Mouse (Mus musculus) midbrain, embryonic 12.5 days (tissue): ENCODE measurements around the gene Larp7. TPM values are rescaled to one million over a fixed set of nuclear protein-coding genes. Genes with fewer than 3 reads are reported as not detected.

Source experiments
- ATAC-seq: fragments of 200-750 bp; cut with Nextera tagmentation; 2 replicates; pipeline ENCODE4 v1.8.0; 2017; ENCODE audit warnings: low read depth, moderate TSS enrichment, moderate library complexity; ENCODE audit not compliant: low FRiP score
- H3K27ac ChIP-seq: fragments of 300-500 bp; sonication (generic); replicated peaks from 2 replicates; pipeline ENCODE4 v1.5.1; 2016; ENCODE audit warnings: mild to moderate bottlenecking
- H3K27me3 ChIP-seq: fragments of 300-500 bp; sonication (generic); 2 replicates; pipeline ENCODE4 v1.6.1; 2016; ENCODE audit warnings: mild to moderate bottlenecking
- H3K36me3 ChIP-seq: fragments of 300-500 bp; sonication (generic); 2 replicates; pipeline ENCODE4 v1.6.1; 2016
- H3K4me1 ChIP-seq: fragments of 300-500 bp; sonication (generic); 2 replicates; pipeline ENCODE4 v1.6.1; 2016
- H3K4me2 ChIP-seq: fragments of 300-500 bp; sonication (generic); replicated peaks from 2 replicates; pipeline ENCODE4 v1.6.1; 2016; ENCODE audit warnings: mild to moderate bottlenecking, moderate library complexity
- H3K4me3 ChIP-seq: fragments of 300-500 bp; sonication (generic); 2 replicates; pipeline ENCODE4 v1.5.1; 2016; ENCODE audit warnings: mild to moderate bottlenecking
- H3K9ac ChIP-seq: fragments of 300-500 bp; sonication (generic); replicated peaks from 2 replicates; pipeline ENCODE4 v1.6.1; 2016; ENCODE audit warnings: mild to moderate bottlenecking, moderate library complexity
- H3K9me3 ChIP-seq: fragments of 300-500 bp; sonication (generic); 2 replicates; pipeline ENCODE4 v1.6.1; 2016; ENCODE audit warnings: mild to moderate bottlenecking
- WGBS: fragments of 180-500 bp; shearing (Covaris S2); methylation state at CpG from one replicate; pipeline ENCODE4 v1.1.7; 2016; 5-methylcytosine and 5-hydroxymethylcytosine counted together
- polyA plus RNA-seq: library from polyadenylated mRNA; unstranded; fragments of >200 nt; fragmentation: Nextera tagmentation; extraction: Ambion mirVana; gene quantifications from 2 replicates; pipeline ENCODE4 v1.2.1, GENCODE M21; 2016

The Larp7 gene
- polyA plus RNA-seq, 1 experiment from 2014 or later, result 63.9 TPM

DNA sequence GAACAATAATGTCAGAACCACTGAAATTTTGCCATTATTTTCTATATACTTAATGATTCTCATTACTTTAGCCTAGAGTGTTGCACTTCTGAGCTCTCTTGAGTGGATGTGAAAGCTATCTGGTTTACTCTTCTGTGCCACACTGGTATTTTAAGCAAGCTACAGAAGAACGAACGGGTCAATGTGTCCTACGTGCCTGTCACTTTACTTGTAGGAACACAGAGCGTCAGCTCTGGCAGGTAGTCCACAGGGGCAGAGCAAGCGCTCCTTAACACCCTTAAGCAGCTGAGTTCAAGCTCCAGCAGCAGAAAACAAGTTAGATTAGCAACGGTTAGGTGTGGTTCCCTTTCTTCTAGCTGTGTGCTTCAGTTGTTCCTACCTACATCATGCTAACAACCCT lies 14.0 kb downstream of the Larp7 start:
- no peak overlapping the region for H3K27ac ChIP-seq
- no peaks in the 10 kb centered on the region for H3K4me1 ChIP-seq
- no peak overlapping the region for H3K9ac ChIP-seq
- no peak overlapping the region for H3K4me3 ChIP-seq
- no peak for ATAC-seq
- no peak overlapping the region for H3K4me2 ChIP-seq
- no peaks in the 10 kb centered on the region for H3K9me3 ChIP-seq
- 71% methylated on average over 6 of the region's 6 CpGs for WGBS
- no peaks in the 10 kb centered on the region for H3K27me3 ChIP-seq
- peaks cover 34% of the 10 kb centered on the region for H3K36me3 ChIP-seq

DNA sequence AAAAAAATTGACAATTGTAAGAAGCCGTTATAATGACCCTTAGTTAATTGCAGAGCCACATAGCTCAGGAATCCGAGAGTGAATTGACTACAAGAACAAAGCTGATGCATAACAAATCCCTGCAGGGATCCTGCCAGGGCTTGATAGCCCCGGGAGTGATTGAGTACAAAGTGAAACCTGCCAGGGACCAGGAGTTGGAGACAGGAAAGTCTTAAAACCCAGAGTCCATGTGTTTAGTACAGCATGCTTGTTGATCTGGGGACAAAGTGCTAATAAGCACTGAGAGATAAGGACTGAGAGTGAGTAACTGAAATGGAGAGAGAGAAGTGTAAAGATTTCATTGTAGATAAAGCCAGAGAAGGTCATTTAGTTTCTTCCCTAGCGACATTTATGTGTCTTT lies 22.9 kb downstream of the Larp7 start:
- no peak for ATAC-seq
- no peak overlapping the region for H3K27ac ChIP-seq
- H3K36me3 ChIP-seq, result no peaks in the 10 kb centered on the region
- H3K4me3 ChIP-seq, result no peak overlapping the region
- H3K4me1 ChIP-seq, result 0 out of 2 replicates have a peak, but pooled peaks cover 4% of the 10 kb centered on the region
- H3K4me2 ChIP-seq, result no peak overlapping the region
- H3K27me3 ChIP-seq, result no peaks in the 10 kb centered on the region
- no peaks in the 10 kb centered on the region for H3K9me3 ChIP-seq
- 11% methylated on average over 4 of the region's 4 CpGs for WGBS
- H3K9ac ChIP-seq, result no peak overlapping the region

DNA sequence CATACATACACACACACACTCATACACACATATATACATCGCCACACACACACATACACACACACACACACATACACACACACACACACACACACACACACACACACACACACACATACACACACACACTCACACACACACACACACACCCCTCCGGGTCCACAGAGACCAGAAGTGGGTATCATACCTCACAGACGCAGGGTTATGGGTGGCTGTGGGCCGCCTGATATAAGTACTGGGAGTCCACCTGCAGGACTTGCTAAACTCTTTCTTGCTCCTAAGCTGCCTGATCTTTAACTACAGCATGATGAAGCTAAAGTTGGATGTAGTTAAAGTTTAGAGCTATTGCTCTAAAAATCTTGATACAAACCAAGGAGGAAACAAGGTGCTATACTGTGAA lies 23.3 kb downstream of the Larp7 start:
- Histone ChIP-seq H3K27me3 (no peaks in the 10 kb centered on the region), H3K9ac (no peak overlapping the region), H3K36me3 (no peaks in the 10 kb centered on the region), H3K4me3 (no peak overlapping the region), H3K4me1 (0 out of 2 replicates have a peak, but pooled peaks cover 4% of the 10 kb centered on the region), H3K4me2 (no peak overlapping the region), H3K9me3 (no peaks in the 10 kb centered on the region), H3K27ac (no peak overlapping the region)
- 79% methylated on average over 4 of the region's 4 CpGs for whole genome bisulfite sequencing
- no peak for ATAC-seq

- Histone ChIP-seq H3K9me3 (no peaks in the 10 kb centered on the region), H3K4me1 (0 out of 2 replicates have a peak, but pooled peaks cover 4% of the 10 kb centered on the region), H3K4me3 (no peak overlapping the region), H3K4me2 (no peak overlapping the region), H3K27ac (no peak overlapping the region), H3K27me3 (no peaks in the 10 kb centered on the region), H3K36me3 (no peaks in the 10 kb centered on the region), H3K9ac (no peak overlapping the region)
- ATAC-seq, result no peak
- WGBS, result 77% methylated on average over 3 of the region's 3 CpGs
Observed at GRCm38 (mm10) chr3:127529210-127529609, 23.9 kb downstream of the Larp7 start.

DNA sequence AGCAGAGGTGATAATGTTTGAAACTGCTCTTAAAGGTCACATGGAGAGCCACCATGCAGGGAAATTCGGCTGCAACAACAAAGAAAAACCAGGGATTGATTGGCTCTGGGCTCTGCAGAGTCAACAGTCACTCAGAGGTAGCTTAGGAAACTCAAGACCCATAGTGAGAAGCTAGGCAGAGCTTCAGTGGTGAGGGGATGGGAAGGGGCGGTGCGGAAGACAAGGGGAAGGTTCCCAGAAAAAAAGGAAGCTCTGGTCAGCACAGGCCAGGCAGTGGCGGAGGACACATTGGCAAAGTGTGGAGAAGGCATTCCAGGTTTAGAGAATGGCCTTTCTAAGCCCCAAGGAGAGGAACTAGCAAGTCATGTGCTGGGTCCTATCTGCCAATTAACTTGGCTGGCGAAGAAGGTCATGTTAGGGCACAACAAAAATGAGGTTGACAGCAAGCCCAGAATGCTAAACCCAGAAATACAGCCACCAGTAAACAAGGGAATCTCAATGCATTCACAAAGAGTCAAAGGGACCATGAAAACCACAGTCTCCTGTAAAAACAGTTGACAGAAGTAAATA lies 25.6 kb downstream of the Larp7 start:
- ATAC-seq, result no peak
- H3K4me2 ChIP-seq, result no peak overlapping the region
- no peak overlapping the region for H3K27ac ChIP-seq
- H3K4me3 ChIP-seq, result no peak overlapping the region
- no peaks in the 10 kb centered on the region for H3K36me3 ChIP-seq
- no peaks in the 10 kb centered on the region for H3K9me3 ChIP-seq
- 0 out of 2 replicates have a peak, but pooled peaks cover 4% of the 10 kb centered on the region for H3K4me1 ChIP-seq
- H3K9ac ChIP-seq, result no peak overlapping the region
- 75% methylated on average over 5 of the region's 5 CpGs for WGBS
- no peaks in the 10 kb centered on the region for H3K27me3 ChIP-seq

- H3K27me3 ChIP-seq, result no peaks in the 10 kb centered on the region
- 0 out of 2 replicates have a peak, but pooled peaks cover 1% of the 10 kb centered on the region for H3K4me1 ChIP-seq
- no peaks in the 10 kb centered on the region for H3K36me3 ChIP-seq
- ATAC-seq, result no peak
- H3K4me2 ChIP-seq, result no peak overlapping the region
- no peak overlapping the region for H3K27ac ChIP-seq
- 85% methylated on average over 8 of the region's 8 CpGs for WGBS
- H3K9ac ChIP-seq, result no peak overlapping the region
- no peaks in the 10 kb centered on the region for H3K9me3 ChIP-seq
- no peak overlapping the region for H3K4me3 ChIP-seq
Observed at GRCm38 (mm10) chr3:127525188-127525819, 27.8 kb downstream of the Larp7 start.

DNA sequence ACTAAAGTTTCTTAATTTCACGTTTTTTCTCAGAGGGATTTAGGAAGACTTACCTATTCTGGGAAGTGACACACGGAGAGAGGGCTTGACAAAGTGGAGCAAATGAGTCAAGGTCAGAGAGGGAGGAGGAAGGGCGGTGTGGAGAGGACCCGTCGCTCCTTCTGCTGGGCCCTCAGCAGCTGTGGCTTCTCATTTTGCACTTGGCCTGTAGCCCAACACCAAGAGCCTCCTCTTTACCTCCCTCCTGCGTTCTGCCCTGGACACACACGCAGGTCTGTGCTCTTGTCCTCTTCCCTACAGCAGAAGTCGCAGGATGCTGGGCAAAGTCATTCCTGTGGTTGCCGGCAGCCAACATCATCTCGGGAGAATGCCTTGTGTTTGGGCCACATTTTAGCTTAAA lies 32.0 kb downstream of the Larp7 start:
- H3K27me3 ChIP-seq, result no peaks in the 10 kb centered on the region
- H3K9me3 ChIP-seq, result no peaks in the 10 kb centered on the region
- WGBS, result 91% methylated on average over 10 of the region's 10 CpGs
- no peaks in the 10 kb centered on the region for H3K4me1 ChIP-seq
- H3K4me2 ChIP-seq, result no peak overlapping the region
- H3K27ac ChIP-seq, result no peak overlapping the region
- no peak overlapping the region for H3K4me3 ChIP-seq
- no peak overlapping the region for H3K9ac ChIP-seq
- ATAC-seq, result no peak
- H3K36me3 ChIP-seq, result no peaks in the 10 kb centered on the region

DNA sequence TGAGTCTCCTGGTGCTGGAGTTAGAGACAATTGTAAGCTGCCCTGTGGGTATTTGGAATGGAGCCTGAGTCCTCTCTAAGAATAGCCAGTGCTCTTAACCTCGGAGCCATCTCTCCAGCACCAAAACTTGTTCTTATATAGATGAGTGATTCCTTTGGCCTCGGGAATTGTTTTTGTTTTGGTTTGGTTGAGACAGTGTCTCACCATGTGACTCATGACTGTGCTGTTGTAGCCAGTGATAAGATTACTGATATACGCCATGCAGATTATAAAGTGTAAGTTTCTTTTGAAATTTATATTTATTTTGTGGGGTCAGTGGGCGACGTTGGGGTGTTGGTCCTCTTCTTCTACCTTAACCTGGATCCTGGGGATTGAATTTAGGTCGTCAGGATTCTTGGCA lies 32.8 kb downstream of the Larp7 start:
- Histone ChIP-seq H3K27me3 (no peaks in the 10 kb centered on the region), H3K27ac (no peak overlapping the region), H3K9ac (no peak overlapping the region), H3K4me2 (no peak overlapping the region), H3K36me3 (no peaks in the 10 kb centered on the region), H3K4me3 (no peak overlapping the region), H3K9me3 (no peaks in the 10 kb centered on the region), H3K4me1 (no peaks in the 10 kb centered on the region)
- 89% methylated on average over 6 of the region's 6 CpGs for WGBS
- ATAC-seq, result no peak

DNA sequence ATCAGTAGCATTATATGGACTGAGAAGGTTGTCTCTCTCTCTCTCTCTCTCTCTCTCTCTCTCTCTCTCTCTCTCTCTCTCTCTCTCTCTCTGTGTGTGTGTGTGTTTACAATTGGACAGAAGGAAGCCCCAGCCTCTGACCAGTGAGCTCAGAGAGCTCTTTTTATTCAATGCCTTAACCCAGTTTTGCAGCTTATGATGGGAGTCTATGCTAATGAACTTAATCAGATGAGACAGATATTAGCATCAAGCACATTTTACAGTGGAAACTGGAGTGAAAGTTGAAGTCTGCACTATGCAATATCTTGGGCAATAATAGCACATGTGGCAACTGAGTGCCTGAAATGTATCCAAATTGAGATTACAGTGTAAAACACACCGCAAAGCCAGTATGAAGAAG lies 37.9 kb downstream of the Larp7 start:
- Histone ChIP-seq H3K4me1 (no peaks in the 10 kb centered on the region), H3K27me3 (no peaks in the 10 kb centered on the region), H3K27ac (no peak overlapping the region), H3K36me3 (no peaks in the 10 kb centered on the region), H3K4me2 (no peak overlapping the region), H3K9me3 (no peaks in the 10 kb centered on the region), H3K4me3 (no peak overlapping the region), H3K9ac (no peak overlapping the region)
- ATAC-seq, result no peak
- WGBS, result 94% methylated on average over 1 of the region's 1 CpGs

DNA sequence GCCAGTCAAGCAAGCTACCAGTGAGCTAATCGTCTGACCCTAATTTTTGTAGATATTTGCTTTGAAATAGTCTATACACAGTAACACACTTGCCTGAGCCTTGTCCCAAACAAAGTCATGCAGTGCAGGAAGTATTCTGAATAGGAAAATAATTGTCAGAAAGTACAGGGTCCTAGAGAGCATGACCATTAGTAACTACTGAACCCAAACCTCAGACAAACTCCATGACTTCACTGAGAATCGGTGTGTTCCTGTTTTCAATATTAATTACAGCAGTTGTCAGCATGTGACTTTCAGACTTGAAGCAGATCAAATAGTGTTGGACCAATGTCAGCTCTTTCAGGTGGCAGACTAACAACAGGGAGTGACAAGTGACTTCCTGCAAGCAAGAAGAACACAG lies 39.5 kb downstream of the Larp7 start:
- Histone ChIP-seq H3K4me1 (no peaks in the 10 kb centered on the region), H3K9me3 (no peaks in the 10 kb centered on the region), H3K36me3 (no peaks in the 10 kb centered on the region), H3K9ac (no peak overlapping the region), H3K4me3 (no peak overlapping the region), H3K27me3 (no peaks in the 10 kb centered on the region), H3K4me2 (no peak overlapping the region), H3K27ac (no peak overlapping the region)
- 83% methylated on average over 2 of the region's 2 CpGs for WGBS
- no peak for ATAC-seq

DNA sequence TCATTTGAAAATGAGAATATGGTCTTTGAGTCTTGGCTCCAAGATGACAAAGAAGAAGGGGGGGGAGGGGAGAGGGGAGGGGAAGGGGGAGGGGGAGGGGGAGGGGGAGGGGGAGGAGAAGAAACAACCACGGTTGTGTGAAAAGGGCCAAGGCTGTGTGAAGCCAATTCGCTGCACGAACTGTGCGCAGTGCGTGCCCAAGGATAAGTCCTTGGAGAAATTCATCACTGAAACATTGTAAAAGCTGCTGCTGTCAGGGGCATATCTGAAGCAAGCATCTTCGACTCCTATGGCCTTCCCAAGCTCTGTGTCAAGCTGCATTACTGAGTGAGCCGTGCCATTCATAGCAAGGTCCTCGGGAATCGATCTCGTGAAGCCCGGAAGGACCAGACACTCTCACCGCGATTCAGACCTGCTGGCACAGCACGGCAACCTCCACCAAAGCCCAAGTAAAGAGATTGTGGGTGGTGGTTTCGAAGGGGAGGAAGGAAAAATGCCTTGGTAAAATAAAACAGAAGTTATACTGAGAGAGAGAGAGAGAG lies 40.3 kb downstream of the Larp7 start:
- H3K27me3 ChIP-seq, result no peaks in the 10 kb centered on the region
- H3K27ac ChIP-seq, result no peak overlapping the region
- no peak overlapping the region for H3K4me2 ChIP-seq
- H3K9ac ChIP-seq, result no peak overlapping the region
- no peak for ATAC-seq
- H3K4me3 ChIP-seq, result no peak overlapping the region
- 71% methylated on average over 15 of the region's 15 CpGs for WGBS
- H3K36me3 ChIP-seq, result no peaks in the 10 kb centered on the region
- no peaks in the 10 kb centered on the region for H3K4me1 ChIP-seq
- no peaks in the 10 kb centered on the region for H3K9me3 ChIP-seq

GRCm38 (mm10) chr3:127511786-127512746 lies 41.1 kb downstream of the Larp7 start:
- Histone ChIP-seq H3K36me3 (no peaks in the 10 kb centered on the region), H3K9me3 (no peaks in the 10 kb centered on the region), H3K9ac (no peak overlapping the region), H3K4me2 (no peak overlapping the region), H3K27me3 (no peaks in the 10 kb centered on the region), H3K27ac (no peak overlapping the region), H3K4me3 (no peak overlapping the region), H3K4me1 (no peaks in the 10 kb centered on the region)
- WGBS, result 85% methylated on average over 12 of the region's 12 CpGs
- ATAC-seq, result no peak
